Mouse (Mus musculus) heart, adult 2 months (tissue): ENCODE data around the gene Dgcr2. TPM values are rescaled to one million over a fixed set of nuclear protein-coding genes. Genes with fewer than 3 reads are reported as not detected.
A peak's percentile ranks its signal among the peaks of the same experiment; 100 is the strongest.

Source experiments
- DNase-seq, 2 experiments: peaks; one replicate each; pipeline ENCODE4 v3.0.0; 2021
- H3K27ac ChIP-seq: fragments of 200-600 bp; 2 replicates; pipeline ENCODE4 v1.8.1; 2022
- H3K27me3 ChIP-seq: fragments of 200-500 bp; 2 replicates; pipeline ENCODE4 v1.6.1; 2012; ENCODE audit warnings: mild to moderate bottlenecking, low read length, inconsistent platforms, mixed read lengths; ENCODE audit not compliant: control insufficient read depth, insufficient read depth
- H3K36me3 ChIP-seq: fragments of 200-500 bp; 2 replicates; pipeline ENCODE4 v1.6.1; 2012; ENCODE audit warnings: low read length, inconsistent platforms; ENCODE audit not compliant: control insufficient read depth, insufficient read depth
- H3K4me1 ChIP-seq: fragments of 200-500 bp; 2 replicates; pipeline ENCODE4 v1.6.1; 2011; ENCODE audit warnings: low read length; ENCODE audit not compliant: control insufficient read depth, insufficient read depth
- H3K4me3 ChIP-seq: fragments of 200-600 bp; 2 replicates; pipeline ENCODE4 v1.8.1; 2022
- H3K79me2 ChIP-seq: fragments of 200-500 bp; replicated peaks from 2 replicates; pipeline ENCODE4 v1.6.1; 2012; ENCODE audit warnings: mild to moderate bottlenecking, inconsistent platforms, low read length, moderate library complexity, mixed read lengths; ENCODE audit not compliant: control insufficient read depth, insufficient read depth
- H3K9ac ChIP-seq: fragments of 200-500 bp; 2 replicates; pipeline ENCODE4 v1.6.1; 2012; ENCODE audit warnings: low read depth, mild to moderate bottlenecking, control low read depth, inconsistent platforms, low read length, mixed read lengths
- CTCF ChIP-seq: fragments of 200-600 bp; IDR thresholded peaks from 2 replicates; pipeline ENCODE4 v1.8.1; 2022; ENCODE audit warnings: antibody characterized with exemption, mild to moderate bottlenecking, moderate library complexity
- EP300 ChIP-seq: fragments of 200-500 bp; IDR thresholded peaks from 2 replicates; pipeline ENCODE4 v1.6.1; 2011; ENCODE audit warnings: low read depth, low read length, control low read depth; ENCODE audit not compliant: insufficient read depth
- POLR2A ChIP-seq: fragments of 200-500 bp; IDR thresholded peaks from 2 replicates; pipeline ENCODE4 v1.6.1; 2011; ENCODE audit warnings: mild to moderate bottlenecking, low read depth, low read length, control low read depth; ENCODE audit not compliant: insufficient read depth
- WGBS: fragments of 180-500 bp; shearing (Covaris S2); methylation state at CpG from one replicate; pipeline ENCODE4 v1.1.7; 2018; 5-methylcytosine and 5-hydroxymethylcytosine counted together
- intact Hi-C: fragments of 180-260 bp; cut with DNase I; formaldehyde crosslinking; loops from one replicate; pipeline ENCODE4 v1.15.1; 2025
- polyA plus RNA-seq: library from polyadenylated mRNA; depleted of rRNA; stranded (reverse); fragments of >200 nt; gene quantifications from 2 replicates; pipeline ENCODE4 v1.2.3, GENCODE M21; 2012
- total RNA-seq, 2 experiments: library from RNA; stranded (reverse); gene quantifications; 2 replicates each; pipeline ENCODE4 v1.2.3; 2021

The Dgcr2 gene
- total and polyA plus RNA-seq, 3 experiments = 46.5 to 64.3 (median 55.7) TPM

DNA sequence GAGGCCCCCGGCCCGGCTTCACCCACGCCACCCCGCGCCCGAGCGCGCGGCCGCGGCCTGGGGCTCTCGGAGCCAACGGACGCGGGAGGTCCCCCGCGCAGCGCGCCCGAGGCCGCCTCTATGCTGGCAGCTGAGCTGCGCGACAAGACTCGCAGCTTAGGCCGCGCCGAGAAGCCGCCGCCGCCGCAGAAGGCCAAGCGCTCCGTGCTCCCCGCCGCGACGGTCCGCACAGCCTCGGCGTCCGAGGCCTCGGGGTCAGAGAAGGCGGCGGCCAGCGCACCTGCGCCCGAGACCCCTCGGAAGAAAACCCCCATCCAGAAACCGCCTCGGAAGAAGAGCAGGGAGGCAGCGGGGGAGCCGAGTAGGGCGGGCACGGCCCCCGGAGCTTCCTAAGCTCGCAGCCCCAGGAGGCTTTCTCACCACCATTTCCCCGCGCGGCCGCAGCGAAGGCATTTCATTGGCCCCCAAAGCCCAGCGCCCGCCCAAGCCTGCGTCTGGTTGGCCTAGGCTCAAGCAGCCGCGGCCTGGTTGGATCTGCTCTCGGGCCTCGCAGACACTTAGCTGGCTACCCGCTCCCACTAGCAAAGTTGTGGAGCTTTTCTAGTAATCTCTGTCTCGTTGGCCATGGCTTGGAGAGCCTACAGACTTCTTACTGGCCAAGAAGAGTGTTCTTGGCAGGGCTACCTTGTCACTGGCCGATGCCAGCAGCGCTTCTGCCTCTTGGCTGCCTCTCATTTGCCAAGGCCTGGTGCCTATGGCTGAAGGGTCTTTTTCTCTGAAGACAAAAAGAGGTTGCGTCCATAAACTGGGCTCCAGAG, 91.0 kb downstream of the Dgcr2 start:
- H3K9ac ChIP-seq = peak overlapping the region; percentile 78
- intact Hi-C loops = no loop called here
- H3K27ac ChIP-seq = peak overlapping the region; percentile 38; the same call in 1 of the 2 replicates
- H3K27me3 ChIP-seq = peaks cover 13% of the 10 kb centered on the region
- TF ChIP-seq CTCF (no peak), POLR2A (no peak), EP300 (no peak)
- H3K79me2 ChIP-seq = no peaks in the 10 kb centered on the region
- peak overlapping the region; percentile 51 for H3K4me3 ChIP-seq
- no peaks in the 10 kb centered on the region for H3K36me3 ChIP-seq
- 30% methylated on average over 73 of the region's 73 CpGs for WGBS
- DNase-seq = peak; percentile 86 to 89
- H3K4me1 ChIP-seq = peaks cover 7% of the 10 kb centered on the region

- peak overlapping the region; percentile 38; the same call in 1 of the 2 replicates for H3K27ac ChIP-seq
- H3K4me3 ChIP-seq = peak overlapping the region; percentile 51
- TF ChIP-seq EP300 = no peak
- no peak for TF ChIP-seq CTCF
- TF ChIP-seq POLR2A = no peak
- no peak for DNase-seq
- WGBS = 28% methylated on average over 50 of the region's 50 CpGs
- peaks cover 14% of the 10 kb centered on the region for H3K27me3 ChIP-seq
- intact Hi-C loops = no loop called here
- peak overlapping the region; percentile 78 for H3K9ac ChIP-seq
- H3K36me3 ChIP-seq = no peaks in the 10 kb centered on the region
- peaks cover 8% of the 10 kb centered on the region for H3K4me1 ChIP-seq
- no peaks in the 10 kb centered on the region for H3K79me2 ChIP-seq
Measured at GRCm38 (mm10) chr16:17806581-17807191, 91.7 kb downstream of the Dgcr2 start.

GRCm38 (mm10) chr16:17804982-17805381, 93.4 kb downstream of the Dgcr2 start:
- Histone ChIP-seq H3K36me3 (no peaks in the 10 kb centered on the region), H3K9ac (no peak overlapping the region), H3K4me3 (no peak overlapping the region), H3K27ac (no peak overlapping the region), H3K4me1 (peaks cover 8% of the 10 kb centered on the region), H3K27me3 (peaks cover 14% of the 10 kb centered on the region), H3K79me2 (no peaks in the 10 kb centered on the region)
- no peak for TF ChIP-seq CTCF
- 61% methylated on average over 7 of the region's 7 CpGs for WGBS
- no peak for DNase-seq
- intact Hi-C loops = no loop called here

GRCm38 (mm10) chr16:17804449-17804912, 93.9 kb downstream of the Dgcr2 start:
- no peak overlapping the region for H3K4me3 ChIP-seq
- 37% methylated on average over 32 of the region's 33 CpGs for WGBS
- no peaks in the 10 kb centered on the region for H3K79me2 ChIP-seq
- peaks cover 14% of the 10 kb centered on the region for H3K27me3 ChIP-seq
- peaks cover 8% of the 10 kb centered on the region for H3K4me1 ChIP-seq
- TF ChIP-seq CTCF = no peak
- TF ChIP-seq POLR2A = no peak
- TF ChIP-seq EP300 = no peak
- peak; percentile 23 to 41 for DNase-seq
- no peak overlapping the region for H3K27ac ChIP-seq
- H3K36me3 ChIP-seq = no peaks in the 10 kb centered on the region
- no peak overlapping the region for H3K9ac ChIP-seq
- intact Hi-C loops = no loop called here

DNA sequence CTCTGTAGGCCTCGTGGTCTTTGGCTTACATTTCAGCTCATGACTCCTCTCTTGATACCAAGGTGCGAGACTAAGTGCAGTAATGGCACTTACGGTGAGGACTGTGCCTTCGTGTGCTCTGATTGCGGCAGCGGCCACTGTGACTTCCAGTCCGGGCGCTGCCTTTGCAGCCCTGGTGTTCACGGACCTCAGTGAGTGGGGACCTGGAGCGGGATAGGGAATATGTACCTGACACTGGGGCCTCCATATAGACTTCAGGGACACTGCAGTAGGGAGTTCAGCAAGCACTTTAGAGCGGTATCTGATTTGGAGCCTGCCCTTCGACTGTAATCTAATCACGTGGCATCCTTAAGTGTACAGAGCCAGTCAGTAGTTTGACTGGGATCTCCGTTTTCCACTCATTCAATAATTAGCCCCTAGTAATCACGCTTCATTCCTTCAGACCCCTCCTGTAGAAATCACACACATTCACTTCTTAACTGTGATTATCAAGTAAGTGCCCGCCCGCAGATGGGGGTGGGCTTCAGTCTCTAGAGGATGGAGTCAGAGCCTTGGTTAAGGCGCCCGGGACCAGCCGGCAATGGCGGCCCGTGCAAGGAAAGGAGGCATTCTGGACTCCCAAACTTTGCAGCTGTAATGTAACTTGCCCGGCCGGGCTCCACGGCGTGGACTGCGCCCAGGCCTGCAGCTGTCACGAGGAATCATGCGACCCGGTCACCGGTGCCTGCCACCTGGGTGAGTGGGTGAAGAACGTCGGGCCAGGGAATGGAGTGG, 94.5 kb downstream of the Dgcr2 start:
- TF ChIP-seq EP300 = no peak
- TF ChIP-seq CTCF = no peak
- TF ChIP-seq POLR2A = no peak
- H3K4me1 ChIP-seq = peaks cover 6% of the 10 kb centered on the region
- DNase-seq = no peak
- H3K36me3 ChIP-seq = no peaks in the 10 kb centered on the region
- no peak overlapping the region; the same call in 1 of the 2 replicates for H3K9ac ChIP-seq
- H3K27me3 ChIP-seq = peaks cover 14% of the 10 kb centered on the region
- WGBS = 60% methylated on average over 33 of the region's 33 CpGs
- H3K79me2 ChIP-seq = no peaks in the 10 kb centered on the region
- H3K27ac ChIP-seq = no peak overlapping the region
- peak overlapping the region; percentile 47; the same call in 1 of the 2 replicates for H3K4me3 ChIP-seq
- intact Hi-C loops = loop anchor here (2.0 kb wide), 1 partner anchor 33 kb away; no protein-coding TSS in a partner anchor
